Mouse (Mus musculus): Measurements from ENCODE around the gene Gm8994.

The Gm8994 gene

GRCm38 (mm10) chr6:136363313-136363712 is 36.0 kb downstream of the Gm8994 start:
- no peak for DNase-seq (ENCODE audit: low read depth)

GRCm38 (mm10) chr6:136364008-136364407 is 36.7 kb downstream of the Gm8994 start:
- no peak for DNase-seq (ENCODE audit: low read depth)

GRCm38 (mm10) chr6:136364430-136365098 is 37.2 kb downstream of the Gm8994 start:
- no peak for DNase-seq (ENCODE audit: low read depth)

- no peak for DNase-seq (ENCODE audit: low read depth)
Measured at GRCm38 (mm10) chr6:136376097-136376496, 48.8 kb downstream of the Gm8994 start.
